Mouse (Mus musculus) splenic B cell, adult 2 months (primary cell): ENCODE results near the gene Rnf150.

Experiments
- DNase-seq: peaks from one replicate; pipeline ENCODE4 v3.0.0-alpha.2; 2011; ENCODE audit warnings: low read depth, low spot score
- H3K27me3 ChIP-seq: 2 replicates; pipeline ENCODE4 v1.6.1; 2012; ENCODE audit warnings: mild to moderate bottlenecking, low read length, moderate library complexity, mixed read lengths; ENCODE audit not compliant: control insufficient read depth, poor library complexity, insufficient read depth, severe bottlenecking
- H3K36me3 ChIP-seq: 2 replicates; pipeline ENCODE4 v1.6.1; 2012; ENCODE audit warnings: mild to moderate bottlenecking, low read length, moderate library complexity, mixed read lengths; ENCODE audit not compliant: control insufficient read depth, poor library complexity, insufficient read depth, severe bottlenecking

Gene Rnf150

GRCm38 (mm10) chr8:83048527-83048926, 185.4 kb downstream of the Rnf150 start:
- Histone ChIP-seq H3K36me3 (no peaks in the 10 kb centered on the region), H3K27me3 (no peaks in the 10 kb centered on the region; the same call in 1 of the 2 replicates)
- no peak for DNase-seq

- Histone ChIP-seq H3K27me3 (no peaks in the 10 kb centered on the region; the same call in 1 of the 2 replicates), H3K36me3 (no peaks in the 10 kb centered on the region)
- DNase-seq, result no peak
Observed at GRCm38 (mm10) chr8:83049171-83049601, 186.0 kb downstream of the Rnf150 start.

- no peaks in the 10 kb centered on the region for H3K36me3 ChIP-seq
- DNase-seq, result no peak
Observed at GRCm38 (mm10) chr8:83049616-83050015, 186.5 kb downstream of the Rnf150 start.

DNA sequence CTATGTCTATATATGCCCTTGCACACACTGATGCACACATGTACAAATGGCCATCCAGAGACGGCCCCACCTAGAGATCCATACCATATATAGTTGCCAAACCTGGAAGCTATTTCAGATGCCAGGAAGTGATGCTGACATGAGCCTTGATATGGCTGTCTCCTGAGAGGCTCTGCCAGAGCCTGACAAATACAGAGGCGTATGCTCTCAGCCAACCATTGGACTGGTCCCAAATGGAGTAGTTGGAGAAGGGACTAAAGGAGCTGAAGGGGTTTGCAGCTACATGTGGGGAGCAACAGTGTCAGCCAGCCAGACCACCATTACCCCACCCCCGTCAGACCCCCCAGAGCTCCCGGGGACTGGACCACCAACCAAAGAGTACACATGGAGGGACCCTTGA, 189.7 kb downstream of the Rnf150 start:
- Histone ChIP-seq H3K36me3 (no peaks in the 10 kb centered on the region), H3K27me3 (no peaks in the 10 kb centered on the region; the same call in 1 of the 2 replicates)
- DNase-seq, result no peak

More at GRCm38 (mm10) chr8:83049616-83050015, 186.5 kb downstream of the Rnf150 start:
- H3K27me3 ChIP-seq, result no peaks in the 10 kb centered on the region; the same call in 1 of the 2 replicates

DNA sequence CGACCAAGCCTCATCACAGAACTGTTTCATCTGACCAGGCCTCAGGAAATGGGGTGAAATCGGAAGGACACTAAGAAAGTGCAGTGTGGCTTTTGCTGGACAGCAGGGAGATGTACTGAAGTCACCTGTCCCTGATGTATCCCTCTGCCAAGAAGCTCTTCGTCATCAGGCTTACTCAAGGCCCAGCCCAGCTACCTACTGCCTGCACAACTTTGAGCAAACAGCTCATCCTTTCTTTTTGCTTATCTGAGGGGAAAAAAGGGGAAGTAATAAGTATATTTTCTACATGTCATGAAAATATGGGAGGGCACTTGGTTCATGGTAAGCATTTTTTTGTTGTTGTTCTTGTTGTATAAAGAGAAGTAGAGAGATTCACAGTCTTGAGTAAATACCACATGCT, 191.6 kb downstream of the Rnf150 start:
- DNase-seq, result no peak

DNA sequence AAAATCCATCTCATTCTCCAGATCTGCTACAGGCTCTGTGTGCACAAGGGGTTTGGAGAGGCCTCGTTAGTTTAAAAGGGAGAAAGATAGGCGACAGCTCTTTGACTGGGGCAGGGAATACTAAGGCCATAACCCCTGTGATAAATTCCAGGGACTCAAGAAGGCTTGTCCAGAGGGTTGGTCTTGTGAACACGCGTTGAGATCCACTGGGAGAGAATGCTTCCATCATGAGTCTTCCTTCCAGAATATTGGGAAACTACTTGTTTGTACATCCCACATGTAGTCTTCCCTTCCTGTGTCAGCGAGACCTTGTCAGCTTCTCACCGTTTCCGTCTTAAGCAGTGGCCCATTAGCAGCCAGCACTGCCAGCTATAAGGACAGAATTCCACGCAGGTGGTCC, 195.8 kb downstream of the Rnf150 start:
- no peak for DNase-seq
- H3K27me3 ChIP-seq, result no peaks in the 10 kb centered on the region
- no peaks in the 10 kb centered on the region for H3K36me3 ChIP-seq

More for the DNA sequence above, 191.6 kb downstream of the Rnf150 start:
- Histone ChIP-seq H3K36me3 (no peaks in the 10 kb centered on the region), H3K27me3 (no peaks in the 10 kb centered on the region)

GRCm38 (mm10) chr8:83060076-83060475, 196.9 kb downstream of the Rnf150 start:
- no peaks in the 10 kb centered on the region for H3K36me3 ChIP-seq
- DNase-seq, result no peak
- no peaks in the 10 kb centered on the region for H3K27me3 ChIP-seq

DNA sequence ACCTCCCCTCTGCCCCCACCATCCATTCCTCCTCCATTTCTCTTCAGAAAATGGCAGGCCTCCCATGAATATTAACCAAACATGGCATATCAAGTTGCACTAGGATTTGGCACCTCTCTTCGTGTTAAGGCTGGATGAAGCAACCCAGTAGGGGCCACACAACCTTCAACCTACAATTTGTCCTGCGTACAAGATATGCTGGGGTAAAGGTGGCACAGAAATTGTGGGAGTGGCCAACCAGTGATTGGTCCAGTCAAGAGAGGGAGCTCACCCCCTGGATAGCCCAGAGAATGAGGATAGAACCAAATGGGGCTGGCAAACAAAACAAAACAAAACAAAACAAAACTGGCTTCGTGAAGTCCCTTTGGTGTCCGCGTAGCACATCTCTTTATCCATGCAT, 198.1 kb downstream of the Rnf150 start:
- H3K27me3 ChIP-seq, result no peaks in the 10 kb centered on the region
- no peak for DNase-seq
- no peaks in the 10 kb centered on the region for H3K36me3 ChIP-seq

DNA sequence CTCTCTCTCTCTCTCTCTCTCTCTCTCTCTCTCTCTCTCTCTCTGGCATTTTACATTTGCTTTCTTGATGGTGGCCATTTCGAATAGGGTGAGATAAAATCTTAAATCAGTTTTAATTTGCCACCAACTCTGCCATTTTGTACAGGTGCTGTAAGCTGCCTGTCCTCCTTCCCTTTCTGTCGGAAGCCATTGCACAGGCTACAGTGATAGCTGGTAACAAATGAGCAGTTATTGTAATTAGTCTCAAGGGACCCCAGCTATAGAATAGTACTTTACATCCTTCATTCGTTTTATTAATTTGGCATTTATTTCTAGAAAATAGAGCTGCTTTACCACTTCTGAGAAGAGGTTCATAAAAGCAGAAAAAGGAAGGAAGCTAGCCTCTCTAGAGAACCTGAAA, 198.7 kb downstream of the Rnf150 start:
- DNase-seq, result no peak
- Histone ChIP-seq H3K36me3 (no peaks in the 10 kb centered on the region), H3K27me3 (no peaks in the 10 kb centered on the region)

DNA sequence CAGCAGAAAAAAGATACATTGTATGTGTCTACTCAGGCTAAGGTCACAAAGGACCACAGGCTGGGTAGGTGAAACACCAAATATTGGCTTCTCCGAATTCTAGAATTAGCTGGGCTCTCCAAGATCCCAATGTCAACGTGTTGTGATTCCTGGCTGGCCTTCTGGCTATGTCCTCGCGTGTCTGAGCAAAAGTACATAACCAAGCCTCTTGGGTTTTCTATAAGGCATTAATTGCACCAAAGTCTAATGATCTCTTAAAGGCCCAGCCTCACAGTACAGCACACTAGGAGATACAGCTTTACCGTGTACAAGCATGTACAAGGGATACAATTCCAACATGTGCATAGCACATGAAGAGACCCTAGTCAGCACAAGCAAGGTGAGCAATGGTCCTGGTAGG, 199.1 kb downstream of the Rnf150 start:
- Histone ChIP-seq H3K36me3 (no peaks in the 10 kb centered on the region), H3K27me3 (no peaks in the 10 kb centered on the region)
- DNase-seq, result no peak

DNA sequence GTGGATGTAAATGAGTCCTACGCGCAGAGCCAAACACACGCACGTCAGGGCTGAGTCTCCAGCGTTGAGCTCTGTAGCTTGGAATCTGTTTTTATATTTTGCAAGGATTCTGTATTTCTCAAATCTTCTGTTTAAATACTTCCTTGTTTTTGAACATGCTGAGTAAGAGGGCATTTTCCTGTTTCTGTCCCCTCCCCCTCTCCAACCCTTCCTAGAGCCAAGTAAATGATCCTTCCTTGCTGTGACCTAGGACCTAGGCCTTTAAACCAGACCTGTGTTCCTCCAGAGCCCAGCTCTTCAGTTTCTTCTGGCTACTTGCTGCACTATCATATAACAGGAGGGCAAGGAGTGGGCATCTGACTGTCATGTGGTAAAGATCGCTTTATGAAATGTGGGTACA, 200.9 kb downstream of the Rnf150 start:
- DNase-seq, result no peak
- no peaks in the 10 kb centered on the region for H3K27me3 ChIP-seq
- H3K36me3 ChIP-seq, result no peaks in the 10 kb centered on the region

GRCm38 (mm10) chr8:83066076-83066475, 202.9 kb downstream of the Rnf150 start:
- no peak for DNase-seq
- Histone ChIP-seq H3K36me3 (no peaks in the 10 kb centered on the region), H3K27me3 (no peaks in the 10 kb centered on the region)

- no peak for DNase-seq
- Histone ChIP-seq H3K36me3 (no peaks in the 10 kb centered on the region), H3K27me3 (no peaks in the 10 kb centered on the region)
Observed at GRCm38 (mm10) chr8:83066846-83067245, 203.7 kb downstream of the Rnf150 start.

- no peak for DNase-seq
- H3K36me3 ChIP-seq, result no peaks in the 10 kb centered on the region
- no peaks in the 10 kb centered on the region for H3K27me3 ChIP-seq
Observed at GRCm38 (mm10) chr8:83067906-83068305, 204.8 kb downstream of the Rnf150 start.

- H3K36me3 ChIP-seq, result no peaks in the 10 kb centered on the region
- no peak for DNase-seq
- H3K27me3 ChIP-seq, result no peaks in the 10 kb centered on the region
Observed at GRCm38 (mm10) chr8:83074248-83074647, 211.1 kb downstream of the Rnf150 start.

- no peak for DNase-seq
- H3K36me3 ChIP-seq, result no peaks in the 10 kb centered on the region
Observed at GRCm38 (mm10) chr8:83076621-83077020, 213.5 kb downstream of the Rnf150 start.

More at GRCm38 (mm10) chr8:83076621-83077020, 213.5 kb downstream of the Rnf150 start:
- H3K27me3 ChIP-seq, result no peaks in the 10 kb centered on the region
